Mouse (Mus musculus) hematopoietic stem cell, adult 5-6 weeks (primary cell): ENCODE measurements around the gene Gnb4. TPM values are rescaled to one million over a fixed set of nuclear protein-coding genes. Genes with fewer than 3 reads are reported as not detected.

Experiments
- ATAC-seq, 2 experiments: fragments of 125-278 bp in 1 of 2; replicated peaks in 1 of 2; 2 replicates each; pipeline ENCODE4 v1.8.0; 2016 to 2017; ENCODE audit warnings: inconsistent platforms in 2 of 2, mild to moderate bottlenecking in 2 of 2, moderate number of reproducible peaks in 2 of 2, low read depth in 1 of 2, moderate TSS enrichment in 1 of 2; ENCODE audit not compliant: low FRiP score in 2 of 2, poor library complexity in 2 of 2, severe bottlenecking in 2 of 2, insufficient read depth in 1 of 2, low TSS enrichment in 1 of 2
- total RNA-seq: library from RNA; stranded (forward); fragments of 172-1452, 232-1000 nt; gene quantifications from 2 replicates; pipeline ENCODE4 v1.2.3, GENCODE M21; 2017

The Gnb4 gene
- total RNA-seq, 1 experiment from 2014 or later: 20.7 TPM

- ATAC-seq: no peak
Measured at GRCm38 (mm10) chr3:32573086-32573485, 43.3 kb downstream of the Gnb4 start.

GRCm38 (mm10) chr3:32563401-32563800 is 53.0 kb downstream of the Gnb4 start:
- ATAC-seq: no peak

GRCm38 (mm10) chr3:32553061-32553460 is 63.3 kb downstream of the Gnb4 start:
- ATAC-seq: peak; percentile 58 to 65; a peak in 3 of 4 replicates

- ATAC-seq: no peak
Measured at GRCm38 (mm10) chr3:32538091-32538490, 78.3 kb downstream of the Gnb4 start.

- ATAC-seq: 0 out of 4 replicates have a peak, but pooled peaks of 1 of the 2 experiments have one; percentile 2
Measured at GRCm38 (mm10) chr3:32537556-32537955, 78.8 kb downstream of the Gnb4 start.

- ATAC-seq: no peak
Measured at GRCm38 (mm10) chr3:32535692-32536091, 80.7 kb downstream of the Gnb4 start.

Other genes starting within 250 kb of the Gnb4 start
- gene Pik3ca, start 218.9 kb downstream of the Gnb4 start, total RNA-seq: 39.6 and 60.9 TPM in 2 replicates
- not detected in 2 replicates for gene Kcnmb3, start 124.4 kb downstream of the Gnb4 start, total RNA-seq
- 45.7 and 72.5 TPM in 2 replicates for gene Zfp639, start 106.3 kb downstream of the Gnb4 start, total RNA-seq
- 36.2 and 37.8 TPM in 2 replicates for gene Mfn1, start 87.1 kb downstream of the Gnb4 start, total RNA-seq
- 86.2 and 86.5 TPM in 2 replicates for gene Actl6a, start 89.7 kb upstream of the Gnb4 start, total RNA-seq
- 86.4 and 127 TPM in 2 replicates for gene Ndufb5, start 120.4 kb upstream of the Gnb4 start, total RNA-seq
- 19.0 and 30.9 TPM in 2 replicates for gene Mrpl47, start 121.0 kb upstream of the Gnb4 start, total RNA-seq
- gene Usp13, start 201.0 kb upstream of the Gnb4 start, total RNA-seq: 0.69 TPM in 1 of 2 replicates, not detected in the other